Mouse (Mus musculus): ENCODE measurements around the gene Fam71e2.

Gene Fam71e2

DNA sequence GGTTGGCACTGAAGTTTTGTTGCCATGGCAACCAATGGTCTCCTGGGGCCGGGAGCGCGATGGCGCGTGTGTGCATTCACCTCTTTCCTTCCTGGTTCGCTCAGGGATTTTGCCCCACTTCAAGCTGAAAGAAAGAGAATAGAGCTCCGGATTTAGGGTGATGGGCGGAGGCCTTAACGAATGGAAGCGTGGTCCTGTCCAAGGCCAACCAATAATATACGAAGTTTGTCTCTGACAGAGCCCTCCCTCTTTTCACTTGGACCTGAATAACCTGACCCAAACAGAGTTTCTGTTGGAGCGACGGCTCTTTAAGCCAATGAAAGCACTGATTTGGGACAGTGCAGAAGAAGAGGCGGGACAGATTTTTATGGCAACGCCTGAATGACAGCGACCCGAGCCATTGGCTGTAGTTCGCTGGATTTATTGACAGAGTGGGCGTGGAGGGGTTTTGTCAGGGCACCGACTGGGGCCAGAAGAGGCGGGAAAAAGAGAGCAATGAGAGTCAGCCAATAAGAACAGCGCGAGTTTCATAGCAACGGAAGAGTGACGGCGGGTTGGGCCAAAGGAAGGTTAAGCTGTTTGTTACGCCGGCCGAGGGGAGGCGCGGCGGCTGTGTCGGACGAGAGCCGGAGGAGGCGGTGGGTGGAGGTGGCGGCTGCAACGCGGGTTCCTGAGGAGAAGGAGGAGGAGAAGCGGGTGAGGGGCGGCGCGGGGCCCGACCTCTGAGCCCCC, 31.4 kb downstream of the Fam71e2 start, which contains the start of gene Kmt5c:
Gene Kmt5c, plus strand, starts transcription at position 572 of the 732 bp plus-strand sequence.
- in situ Hi-C loops (cut with MseI, MboI): no loop called here

DNA sequence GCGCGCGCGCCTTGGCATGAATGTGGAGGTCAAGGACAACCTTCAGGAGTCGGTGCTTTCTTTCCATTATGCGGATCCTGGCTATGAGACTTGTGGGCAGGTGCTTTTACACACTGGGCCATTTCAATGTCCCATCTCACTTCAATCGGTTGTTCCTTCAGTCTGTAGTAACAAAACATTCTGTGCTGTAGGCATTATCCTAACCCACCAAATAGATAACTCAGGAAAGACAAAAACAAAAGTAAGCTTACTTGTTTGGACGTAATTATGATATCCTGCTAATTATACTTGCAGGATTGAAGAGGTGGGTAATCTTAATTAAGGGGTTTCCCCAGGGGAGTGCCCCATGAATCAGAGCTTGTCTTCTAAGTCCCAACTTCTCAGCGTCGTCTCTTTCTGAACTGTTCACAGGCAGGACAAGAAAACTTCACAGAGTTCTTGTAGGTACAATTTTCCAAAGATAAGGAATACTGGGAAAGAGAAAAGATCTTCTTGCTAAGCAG, 32.0 kb downstream of the Fam71e2 start:
- in situ Hi-C loops (cut with MseI, MboI): no loop called here

DNA sequence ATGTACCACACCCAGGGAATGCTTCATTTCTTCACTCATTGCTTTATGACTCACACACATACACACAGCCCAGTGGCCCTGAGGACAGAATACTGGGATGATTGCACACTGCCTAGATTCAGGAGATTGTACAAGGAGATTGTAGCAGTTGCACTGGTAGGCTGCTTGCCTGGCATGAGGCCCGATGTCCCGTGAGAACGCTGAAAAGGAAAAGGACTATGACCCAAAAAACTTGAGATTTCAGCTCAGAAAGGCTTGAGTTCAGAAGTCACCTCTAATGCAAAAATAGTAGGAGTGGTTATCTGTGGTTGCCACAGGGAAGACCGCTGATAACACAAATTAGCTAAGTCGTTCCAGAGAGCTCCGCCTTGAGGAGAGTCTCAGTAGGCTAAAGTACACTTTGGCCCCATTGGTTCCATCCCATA, 38.1 kb downstream of the Fam71e2 start:
- in situ Hi-C loops (cut with MseI, MboI): no loop called here

DNA sequence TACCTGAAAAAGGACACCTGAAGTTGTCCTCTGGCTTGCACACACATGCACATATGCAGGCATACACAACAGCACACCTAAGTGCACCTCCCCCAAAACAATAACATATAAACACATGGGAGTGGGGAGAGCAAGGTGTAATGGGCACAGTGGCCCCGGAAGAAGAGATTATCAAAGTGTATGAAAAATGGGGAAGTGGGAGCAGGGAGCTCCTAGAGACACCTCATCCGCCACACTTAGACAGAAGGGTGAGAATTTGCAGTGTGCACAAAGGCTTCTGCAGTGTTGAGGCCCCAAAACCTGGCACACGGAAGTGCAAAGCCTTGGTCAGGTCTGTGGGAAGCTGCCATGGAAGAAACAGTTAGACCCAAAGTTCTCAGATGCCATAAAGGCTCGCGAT, 40.0 kb downstream of the Fam71e2 start:
- in situ Hi-C loops (cut with MseI, MboI): no loop called here

DNA sequence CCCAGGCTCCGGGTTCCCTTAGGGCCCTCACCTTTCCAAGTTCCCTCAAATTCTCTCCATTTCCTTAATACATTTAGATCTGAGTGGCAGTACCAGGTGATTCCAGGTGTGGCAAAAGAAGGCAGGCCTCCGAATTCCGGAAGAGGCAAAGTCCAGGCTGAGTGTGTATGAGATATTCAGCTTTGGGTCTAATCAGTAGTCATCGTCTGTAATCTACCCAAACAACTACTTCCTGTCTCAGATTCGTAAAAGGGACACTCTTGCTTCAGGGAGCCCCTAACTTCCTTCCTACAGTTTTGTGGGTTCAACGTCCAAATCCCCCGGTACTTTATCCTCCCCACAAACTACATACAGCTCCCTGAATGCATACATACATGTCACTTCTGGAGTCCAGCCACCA, 45.9 kb downstream of the Fam71e2 start, which contains the start of gene Tmem150b:
Gene Tmem150b, minus strand, starts transcription at position 81 of the 400 bp plus-strand sequence.
- in situ Hi-C loops (cut with MseI, MboI): no loop called here

DNA sequence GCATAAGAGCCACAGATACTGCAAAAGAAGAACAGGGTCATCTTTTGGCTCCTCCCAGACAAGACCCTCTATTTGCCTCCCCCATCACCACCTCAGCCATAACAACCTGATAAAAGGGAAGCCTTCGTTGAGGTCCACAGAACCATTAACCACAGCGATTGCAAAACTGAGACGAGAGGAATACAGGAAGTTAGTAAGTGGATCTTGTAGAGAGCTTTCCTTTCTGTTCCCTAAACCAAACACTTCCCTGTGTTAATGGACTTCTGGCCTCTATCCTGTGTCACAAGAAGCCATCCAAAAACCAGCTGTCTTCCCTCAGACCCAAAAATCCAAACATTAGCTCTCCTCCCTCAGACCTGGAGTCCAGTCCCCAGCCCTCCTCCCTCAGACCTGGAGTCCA, 46.7 kb downstream of the Fam71e2 start:
- in situ Hi-C loops (cut with MseI, MboI): no loop called here

DNA sequence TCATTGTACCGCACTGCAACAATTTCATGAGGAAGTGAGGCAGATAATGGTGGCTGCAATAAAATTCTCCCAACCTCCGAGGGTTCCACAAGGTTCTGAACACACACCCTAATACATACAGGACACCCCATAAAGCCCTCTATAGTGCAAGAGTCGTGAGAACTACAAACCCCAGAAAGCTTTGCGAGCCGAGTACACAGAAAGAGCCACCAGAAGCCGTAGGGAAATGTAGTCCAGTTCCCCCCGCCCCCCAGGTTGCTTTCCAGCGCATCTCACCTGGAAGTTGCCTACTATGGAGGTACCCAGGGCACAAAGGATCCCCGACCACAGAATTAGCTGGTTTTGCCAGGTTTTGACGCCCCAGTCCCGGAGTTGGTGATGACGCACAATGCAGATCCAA, 47.6 kb downstream of the Fam71e2 start:
- in situ Hi-C loops (cut with MseI, MboI): no loop called here

DNA sequence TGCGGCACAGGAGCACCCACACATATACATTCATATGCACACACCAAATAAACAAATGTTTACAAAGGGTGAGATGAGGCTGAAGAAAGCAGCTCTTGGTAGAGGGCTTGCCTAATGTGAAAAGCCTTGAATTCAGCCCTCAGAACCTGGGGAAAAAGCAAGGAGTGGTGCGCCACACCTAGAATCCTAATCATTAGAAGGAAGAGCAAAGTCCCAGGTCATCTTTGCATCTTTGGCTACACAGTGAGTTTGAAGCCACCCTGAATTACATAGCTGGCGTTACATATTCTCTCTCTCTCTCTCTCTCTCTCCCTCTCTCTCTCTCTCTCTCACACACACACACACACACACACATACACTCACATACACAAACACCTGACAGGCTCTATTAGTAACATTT, 51.8 kb downstream of the Fam71e2 start:
- in situ Hi-C loops (cut with MseI, MboI): no loop called here

DNA sequence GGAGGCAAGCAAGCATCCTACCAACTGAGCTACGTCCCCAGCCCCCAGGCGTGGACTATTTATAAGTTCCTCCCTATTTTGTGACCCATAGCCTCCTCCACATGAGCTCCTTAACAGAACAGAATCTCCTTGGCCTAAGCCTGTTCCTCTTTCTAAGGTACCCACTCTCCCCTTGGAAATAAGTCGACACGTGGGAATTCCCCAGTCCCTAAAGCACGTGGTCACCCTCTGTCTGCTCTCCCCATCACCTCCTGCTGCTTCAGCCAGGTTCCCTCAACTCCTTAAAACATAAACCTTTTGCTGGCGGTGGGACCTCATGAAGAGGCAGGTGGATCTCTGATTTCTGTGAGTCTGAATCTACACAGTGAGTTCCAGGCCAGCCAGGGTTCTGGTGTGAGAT, 54.1 kb downstream of the Fam71e2 start:
- in situ Hi-C loops (cut with MseI, MboI): no loop called here

DNA sequence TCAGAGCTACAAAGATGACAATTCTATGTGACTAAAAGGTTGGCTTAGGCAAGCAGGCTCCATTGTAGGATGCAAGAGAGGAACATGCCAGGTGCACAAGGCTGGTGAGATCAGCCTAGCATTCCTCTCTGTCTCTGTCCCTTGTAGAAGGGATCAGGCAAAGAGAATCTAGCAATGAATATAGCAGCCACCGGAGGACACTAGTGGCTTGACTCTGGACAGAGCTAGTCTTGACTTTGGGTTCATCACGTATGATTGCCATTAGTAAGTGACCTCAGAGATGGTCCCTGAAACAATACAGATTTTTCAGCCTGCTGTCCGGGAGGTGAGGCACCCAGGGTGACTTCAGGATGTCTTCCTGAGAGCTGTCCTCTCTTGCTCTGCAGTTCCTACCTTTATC, 58.5 kb downstream of the Fam71e2 start:
- in situ Hi-C loops (cut with MseI, MboI): no loop called here

DNA sequence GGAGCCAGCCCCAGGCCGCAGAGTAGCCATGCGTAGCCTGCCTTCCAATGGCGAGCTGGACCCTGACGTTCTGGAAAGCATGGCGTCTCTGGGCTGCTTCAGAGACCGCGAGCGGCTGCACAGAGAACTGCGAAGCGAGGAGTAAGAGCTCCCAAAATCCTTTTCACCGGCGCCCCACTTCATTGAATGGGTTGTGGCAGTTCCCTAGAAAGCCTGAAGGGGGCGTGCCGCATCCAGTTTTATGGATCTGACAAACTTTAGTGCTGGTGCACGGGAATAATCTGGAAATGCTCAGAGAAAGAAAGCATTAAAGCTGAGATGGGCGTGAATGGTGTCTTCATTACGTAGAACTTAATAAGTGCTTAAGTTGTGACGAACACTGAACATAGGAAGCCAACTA, 66.0 kb downstream of the Fam71e2 start:
- in situ Hi-C loops (cut with MseI, MboI): no loop called here
